Mouse (Mus musculus): ENCODE results near the gene Otud4.
"Not testable (repeated sequence)": the region's sequence is repeated elsewhere in the genome, so short reads cannot be mapped to it uniquely, and the experiment has no call there.

Otud4 gene

GRCm38 (mm10) chr8:79638707-79639549, 490 bp upstream of the Otud4 start:
- peak; percentile 94 for DNase-seq (ENCODE audit: low spot score)

DNA sequence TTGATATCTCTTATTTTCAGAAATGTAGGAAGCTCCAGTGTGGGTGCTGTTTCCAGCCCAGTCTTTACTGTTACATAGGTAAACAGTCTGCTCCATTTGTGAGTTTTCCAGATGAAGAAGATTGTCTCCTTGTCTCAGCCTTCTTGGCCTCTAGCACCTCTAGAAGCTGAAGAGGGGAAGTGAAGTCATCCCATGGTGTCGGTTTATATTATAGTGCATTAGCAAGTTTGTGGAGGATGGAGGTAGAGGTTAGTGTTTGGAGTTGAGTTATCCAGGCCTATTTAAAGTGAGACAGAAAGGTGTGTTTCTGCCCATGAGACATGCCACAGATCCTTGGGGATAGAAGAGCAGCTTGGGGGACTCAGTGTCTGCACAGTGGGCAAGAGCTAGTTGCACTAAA, 1.7 kb downstream of the Otud4 start:
- DNase-seq (ENCODE audit: low spot score), result no peak

- DNase-seq (ENCODE audit: low spot score), result no peak
Measured at GRCm38 (mm10) chr8:79649569-79649968, 10.2 kb downstream of the Otud4 start.

DNA sequence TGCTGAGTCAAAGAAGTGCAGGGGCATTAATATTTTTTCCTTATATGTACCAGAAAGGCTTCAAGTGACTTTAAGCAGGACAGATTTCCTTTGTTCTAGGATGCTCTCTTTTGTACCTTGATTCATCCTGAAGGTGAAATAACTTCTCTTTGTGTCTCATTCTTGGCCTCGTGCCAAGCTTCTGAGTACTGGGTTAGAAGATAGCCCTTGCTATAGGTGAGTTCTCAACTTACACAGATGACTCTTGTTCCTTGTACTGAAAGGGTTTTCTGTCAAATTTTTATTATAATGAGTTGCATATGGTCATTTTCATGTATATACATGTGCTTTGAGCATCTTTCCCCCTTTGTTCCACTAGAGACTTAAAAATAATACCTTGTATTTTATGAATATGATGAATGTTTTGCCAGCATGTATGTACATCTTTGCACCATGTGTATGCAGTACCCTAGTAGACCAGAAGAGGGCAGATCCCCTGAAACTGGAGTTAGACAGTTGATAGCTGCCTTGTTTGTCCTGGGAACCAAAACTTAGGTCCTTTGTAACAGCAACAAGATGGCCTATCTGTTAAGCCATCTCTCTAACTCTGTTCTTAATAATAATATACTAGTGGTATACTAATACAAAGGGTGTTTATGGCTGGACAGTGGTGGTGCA, 10.9 kb downstream of the Otud4 start:
- no peak for DNase-seq (ENCODE audit: low spot score)

- DNase-seq (ENCODE audit: low spot score), result no peak
Measured at GRCm38 (mm10) chr8:79653736-79654135, 14.3 kb downstream of the Otud4 start.

DNA sequence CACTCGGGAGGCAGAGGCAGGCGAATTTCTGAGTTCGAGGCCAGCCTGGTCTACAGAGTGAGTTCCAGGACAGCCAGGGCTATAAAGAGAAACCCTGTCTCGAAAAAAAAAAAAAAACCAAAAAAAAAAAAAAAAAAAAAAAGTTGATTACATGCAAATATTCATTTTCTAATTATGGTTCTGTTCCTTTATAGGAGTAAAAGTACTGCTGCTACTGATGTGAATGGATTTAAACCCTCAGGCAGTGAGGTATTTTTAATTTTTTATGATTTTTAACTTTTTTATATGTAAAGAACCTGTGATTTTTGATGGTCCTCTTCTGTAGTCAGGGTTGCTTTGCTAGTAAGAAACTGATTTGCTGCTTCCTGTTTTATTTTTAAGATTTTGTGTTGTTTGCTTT, 19.3 kb downstream of the Otud4 start:
- DNase-seq (ENCODE audit: low spot score), result not testable (repeated sequence)

DNA sequence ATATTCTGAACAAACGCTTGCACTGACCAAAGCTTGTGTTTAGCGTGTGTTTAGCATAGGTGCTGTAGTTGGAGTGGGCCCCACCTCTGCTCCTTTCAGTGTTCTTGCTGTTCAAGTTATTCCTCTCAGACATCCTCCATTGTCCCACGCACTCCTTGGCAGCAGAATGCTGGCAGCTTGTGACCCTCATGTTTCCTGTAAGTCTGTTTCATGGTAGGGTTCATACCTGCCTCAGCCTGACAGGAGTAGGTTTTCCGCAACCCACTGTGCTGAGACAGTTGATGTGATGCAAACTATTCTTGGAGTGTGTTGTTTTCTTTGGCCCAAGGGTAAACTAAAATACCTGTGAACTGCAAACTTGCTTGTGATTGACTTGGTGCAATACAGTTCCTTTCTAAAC, 37.0 kb downstream of the Otud4 start:
- no peak for DNase-seq (ENCODE audit: low spot score)

- no peak for DNase-seq (ENCODE audit: low spot score)
Measured at GRCm38 (mm10) chr8:79679005-79679404, 39.6 kb downstream of the Otud4 start.

- not testable (repeated sequence) for DNase-seq (ENCODE audit: low spot score)
Measured at GRCm38 (mm10) chr8:79680083-79680482, 40.7 kb downstream of the Otud4 start.

GRCm38 (mm10) chr8:79680555-79680954, 41.1 kb downstream of the Otud4 start:
- no peak for DNase-seq (ENCODE audit: low spot score)

- DNase-seq (ENCODE audit: low spot score), result no peak
Measured at GRCm38 (mm10) chr8:79680965-79681364, 41.5 kb downstream of the Otud4 start.

- DNase-seq (ENCODE audit: low spot score), result not testable (repeated sequence)
Measured at GRCm38 (mm10) chr8:79685927-79686326, 46.5 kb downstream of the Otud4 start.

GRCm38 (mm10) chr8:79692531-79692930, 53.1 kb downstream of the Otud4 start:
- no peak for DNase-seq (ENCODE audit: low spot score)

- no peak for DNase-seq (ENCODE audit: low spot score)
Measured at GRCm38 (mm10) chr8:79706687-79707086, 67.3 kb downstream of the Otud4 start.

- peak; percentile 98 for DNase-seq (ENCODE audit: low spot score)
Measured at GRCm38 (mm10) chr8:79711064-79711961, 71.9 kb downstream of the Otud4 start, which contains the start of the genes Abce1 and Anapc10. TSS of gene Abce1 (minus strand) at chr8:79711740. TSS of gene Anapc10 (plus strand) at chr8:79711820.

- DNase-seq (ENCODE audit: low spot score), result no peak
Measured at GRCm38 (mm10) chr8:79712676-79713075, 73.3 kb downstream of the Otud4 start.

DNA sequence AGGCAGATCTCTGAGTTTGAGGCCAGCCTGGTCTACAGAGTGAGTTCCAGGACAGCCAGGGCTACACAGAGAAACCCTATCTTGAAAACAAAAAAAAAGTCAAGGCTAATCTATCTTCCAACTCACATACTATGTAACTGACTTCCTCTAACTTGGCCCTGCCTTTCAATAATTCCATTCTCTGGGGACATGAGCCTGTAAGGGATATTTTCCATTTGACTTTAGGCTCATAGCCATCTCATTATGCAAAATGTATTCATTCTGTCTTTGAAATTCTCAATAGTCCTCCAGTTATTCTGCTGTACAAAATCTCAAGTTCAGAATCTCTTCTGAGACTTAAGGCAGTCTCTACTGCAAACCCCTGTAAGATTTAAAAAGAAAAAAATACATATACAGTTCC, 82.1 kb downstream of the Otud4 start:
- no peak for DNase-seq (ENCODE audit: low spot score)

- no peak for DNase-seq (ENCODE audit: low spot score)
Measured at GRCm38 (mm10) chr8:79723308-79723707, 83.9 kb downstream of the Otud4 start.

- DNase-seq (ENCODE audit: low spot score), result no peak
Measured at GRCm38 (mm10) chr8:79724589-79724988, 85.2 kb downstream of the Otud4 start.
